Mouse (Mus musculus) bone marrow, adult 2 months (tissue): ENCODE measurements around the gene AI837181.

Experiments used
- CTCF ChIP-seq: fragments of 200-500 bp; IDR thresholded peaks from 2 replicates; pipeline ENCODE4 v1.5.1; 2011; ENCODE audit warnings: low read length, control low read depth; ENCODE audit not compliant: control insufficient read depth, insufficient read depth
- POLR2A ChIP-seq: fragments of 200-500 bp; IDR thresholded peaks from 2 replicates; pipeline ENCODE4 v1.6.1; 2011; ENCODE audit warnings: low read depth, mild to moderate bottlenecking, control low read depth, low read length, borderline replicate concordance; ENCODE audit not compliant: control insufficient read depth

DNA sequence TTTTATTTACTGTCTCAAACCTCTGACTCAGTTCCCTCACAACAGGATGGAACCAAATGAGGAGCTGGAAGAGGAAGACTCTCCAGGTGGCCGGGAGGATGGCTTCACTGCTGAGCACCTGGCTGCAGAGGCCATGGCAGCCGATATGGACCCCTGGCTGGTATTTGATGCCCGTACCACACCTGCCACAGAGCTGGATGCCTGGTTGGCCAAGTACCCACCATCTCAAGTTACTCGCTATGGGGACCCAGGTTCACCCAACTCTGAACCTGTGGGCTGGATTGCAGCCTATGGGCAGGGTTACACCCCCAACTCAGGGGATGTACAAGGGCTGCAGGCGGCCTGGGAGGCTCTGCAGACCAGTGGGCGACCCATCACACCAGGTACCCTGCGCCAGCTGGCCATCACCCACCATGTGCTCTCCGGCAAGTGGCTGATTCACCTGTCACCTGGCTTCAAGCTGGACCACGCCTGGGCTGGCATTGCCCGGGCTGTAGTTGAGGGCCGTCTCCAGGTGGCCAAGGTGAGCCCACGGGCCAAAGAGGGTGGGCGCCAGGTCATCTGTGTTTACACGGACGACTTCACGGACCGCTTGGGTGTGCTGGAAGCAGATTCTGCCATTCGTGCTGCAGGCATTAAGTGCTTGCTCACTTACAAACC is 1.1 kb downstream of the AI837181 start:
- TF ChIP-seq CTCF (no peak), POLR2A (no peak)
